Mouse (Mus musculus) heart, adult 2 months (tissue): Measurements from ENCODE around the gene Snx9.

ENCODE experiments used
- CTCF ChIP-seq: fragments of 200-600 bp; IDR thresholded peaks from 2 replicates; pipeline ENCODE4 v1.8.1; 2022; ENCODE audit warnings: antibody characterized with exemption, mild to moderate bottlenecking, moderate library complexity
- EP300 ChIP-seq: fragments of 200-500 bp; IDR thresholded peaks from 2 replicates; pipeline ENCODE4 v1.6.1; 2011; ENCODE audit warnings: low read depth, low read length, control low read depth; ENCODE audit not compliant: insufficient read depth
- POLR2A ChIP-seq: fragments of 200-500 bp; IDR thresholded peaks from 2 replicates; pipeline ENCODE4 v1.6.1; 2011; ENCODE audit warnings: mild to moderate bottlenecking, low read depth, low read length, control low read depth; ENCODE audit not compliant: insufficient read depth

DNA sequence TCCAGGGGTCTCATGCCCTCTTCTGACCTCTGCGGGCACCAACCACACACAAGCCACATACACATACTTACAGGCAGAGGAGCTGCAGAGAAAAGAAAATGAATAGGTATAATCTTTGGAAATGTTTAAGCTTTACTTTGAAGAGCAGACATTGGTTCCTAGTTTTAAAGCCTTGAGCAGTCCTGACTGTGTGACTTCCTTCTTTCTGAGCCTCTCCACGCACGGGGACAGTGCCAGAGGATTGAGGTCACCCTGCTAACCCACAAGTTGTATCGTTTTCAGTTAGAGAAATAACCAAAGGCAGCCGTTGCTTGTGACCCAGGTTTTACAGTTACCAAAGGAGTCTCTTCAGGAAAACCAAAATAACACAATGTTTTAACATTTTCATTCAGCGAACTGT is 87.9 kb downstream of the Snx9 start:
- TF ChIP-seq CTCF (no peak), POLR2A (no peak), EP300 (no peak)
